Mouse (Mus musculus) left cerebral cortex, adult 2 months (tissue): ENCODE data around the gene Sun2. TPM values are rescaled to one million over a fixed set of nuclear protein-coding genes. Genes with fewer than 3 reads are reported as not detected.
A peak's percentile ranks its signal among the peaks of the same experiment; 100 is the strongest.

Source experiments
- DNase-seq, 2 experiments: peaks; one replicate each; pipeline ENCODE4 v3.0.0; 2021 to 2022; ENCODE audit warnings: low spot score in 2 of 2, mixed read lengths in 1 of 2; ENCODE audit errors: extremely low spot score in 1 of 2
- H3K27ac ChIP-seq: fragments of 200-600 bp; 2 replicates; pipeline ENCODE4 v1.8.1; 2022
- H3K4me3 ChIP-seq: fragments of 200-600 bp; 2 replicates; pipeline ENCODE4 v1.8.1; 2022
- CTCF ChIP-seq: fragments of 200-600 bp; IDR thresholded peaks from 2 replicates; pipeline ENCODE4 v1.8.1; 2022; ENCODE audit warnings: antibody characterized with exemption, mild to moderate bottlenecking, moderate library complexity
- intact Hi-C: fragments of 180-260 bp; cut with DNase I; formaldehyde crosslinking; loops from one replicate; pipeline ENCODE4 v1.15.1; 2025
- total RNA-seq, 2 experiments: library from RNA; stranded (reverse); gene quantifications; 2 replicates each; pipeline ENCODE4 v1.2.3; 2021

Sun2 gene
- total RNA-seq, 2 experiments from 2014 or later = 43.9 to 46.5 TPM

DNA sequence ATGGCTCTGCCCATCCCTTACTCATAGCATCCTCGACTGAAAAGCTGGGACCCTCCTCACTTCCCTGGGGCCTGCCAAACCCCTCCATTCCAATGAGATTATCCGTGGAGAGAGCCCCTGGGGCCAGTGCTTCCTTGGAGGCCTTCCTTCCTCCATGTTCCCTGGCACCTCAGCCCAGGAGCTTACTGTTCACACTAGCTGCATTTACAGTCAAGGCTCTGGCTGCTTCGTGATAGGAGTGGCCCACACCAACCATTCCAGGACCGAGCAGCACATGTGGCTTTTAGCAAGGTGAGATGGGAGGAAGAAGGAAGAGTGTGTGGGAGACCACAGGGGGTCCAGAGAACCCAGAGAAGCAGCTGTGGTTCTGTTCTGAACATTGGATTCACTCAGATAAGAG lies 11.5 kb upstream of the Sun2 start:
- intact Hi-C loops = loop anchor here (2.0 to 5.0 kb wide), 5 partner anchors 77 to 323 kb away; no protein-coding TSS in a partner anchor
- no peak for TF ChIP-seq CTCF
- no peak overlapping the region for H3K4me3 ChIP-seq
- DNase-seq = no peak
- peak overlapping the region; percentile 36; the same call in 1 of the 2 replicates for H3K27ac ChIP-seq

DNA sequence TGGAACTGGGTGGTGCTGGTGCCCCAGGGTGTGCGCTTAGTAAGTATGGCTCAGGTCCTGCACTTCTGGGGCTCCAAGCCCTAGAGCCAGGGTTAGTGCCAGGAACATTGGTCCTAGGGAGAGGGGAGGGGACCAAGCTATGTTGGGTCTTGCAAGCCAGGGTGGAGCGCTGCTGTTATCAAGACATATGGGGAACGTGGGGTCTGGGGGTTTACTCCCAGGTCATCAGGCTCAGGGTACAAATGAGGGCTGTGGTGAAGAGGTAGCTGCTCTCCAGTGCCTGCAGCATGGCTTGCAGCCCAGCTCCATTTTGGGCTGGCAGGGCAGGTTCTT lies 11.1 kb upstream of the Sun2 start:
- intact Hi-C loops = loop anchor here (2.0 to 5.0 kb wide), 5 partner anchors 77 to 324 kb away; no protein-coding TSS in a partner anchor
- Histone ChIP-seq H3K27ac (0 out of 2 replicates have a peak overlapping the region, but pooled peaks have one; percentile 36), H3K4me3 (no peak overlapping the region)
- no peak for TF ChIP-seq CTCF
- no peak for DNase-seq

DNA sequence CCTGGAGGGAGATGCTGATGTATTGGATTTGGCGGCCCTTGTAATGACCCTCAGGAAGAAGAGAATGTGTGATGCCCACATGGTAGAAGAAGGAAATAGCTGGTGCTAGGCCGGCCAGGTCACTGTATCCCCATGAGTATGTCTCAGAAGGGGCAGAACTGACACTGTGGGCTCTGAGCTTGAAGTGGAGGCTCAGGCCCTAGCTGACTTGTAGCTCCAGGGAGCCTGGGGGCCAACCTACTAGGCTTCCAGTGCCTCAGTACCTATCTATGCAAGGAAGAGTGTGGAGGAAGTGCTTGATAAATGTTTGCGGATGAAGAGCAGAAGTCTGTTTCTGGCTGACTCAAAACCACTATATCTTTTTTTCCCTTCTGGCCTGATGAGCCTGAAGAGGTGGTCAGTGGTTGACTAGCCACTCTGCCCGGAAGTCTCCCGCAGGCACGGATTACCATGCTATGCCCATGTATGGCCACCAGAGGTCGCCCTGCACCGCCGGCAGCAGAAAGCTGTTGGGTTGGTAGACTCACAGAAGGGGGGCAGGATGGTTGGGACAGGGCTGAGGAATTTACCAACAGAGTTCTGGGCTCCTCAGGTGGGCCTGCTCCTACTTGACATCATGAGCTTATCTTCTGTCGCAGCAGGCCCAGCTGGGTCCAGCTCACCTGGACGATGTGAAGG lies 10.5 kb upstream of the Sun2 start:
- intact Hi-C loops = loop anchor here (2.0 to 5.0 kb wide), 5 partner anchors 78 to 324 kb away; no protein-coding TSS in a partner anchor
- peak; percentile 100 for TF ChIP-seq CTCF
- H3K27ac ChIP-seq = no peak overlapping the region
- no peak overlapping the region for H3K4me3 ChIP-seq
- DNase-seq = peak; percentile 81 to 86

DNA sequence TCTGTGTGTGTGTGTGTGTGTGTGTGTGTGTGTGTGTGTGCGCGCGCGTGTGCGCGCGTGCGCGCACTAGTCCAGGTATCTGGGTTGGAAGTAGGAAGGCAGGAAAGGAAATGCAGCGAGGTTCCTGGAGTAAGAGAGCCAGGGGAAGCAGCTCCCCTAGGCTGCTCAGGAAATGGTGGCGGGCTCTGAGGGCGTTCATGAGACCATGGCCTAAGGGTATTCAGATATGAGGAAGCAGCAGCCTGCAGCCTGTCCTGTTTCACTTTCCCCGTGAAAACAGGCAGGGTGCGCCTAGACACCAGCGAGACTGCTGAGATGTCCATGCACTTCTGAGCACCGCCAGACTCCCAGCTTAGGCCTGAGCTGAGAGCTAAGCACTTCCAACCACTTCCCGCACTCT lies 9.4 kb upstream of the Sun2 start:
- H3K27ac ChIP-seq = no peak overlapping the region
- H3K4me3 ChIP-seq = no peak overlapping the region
- intact Hi-C loops = loop anchor here (2.0 to 5.0 kb wide), 5 partner anchors 79 to 326 kb away; no protein-coding TSS in a partner anchor
- no peak for DNase-seq
- TF ChIP-seq CTCF = no peak

DNA sequence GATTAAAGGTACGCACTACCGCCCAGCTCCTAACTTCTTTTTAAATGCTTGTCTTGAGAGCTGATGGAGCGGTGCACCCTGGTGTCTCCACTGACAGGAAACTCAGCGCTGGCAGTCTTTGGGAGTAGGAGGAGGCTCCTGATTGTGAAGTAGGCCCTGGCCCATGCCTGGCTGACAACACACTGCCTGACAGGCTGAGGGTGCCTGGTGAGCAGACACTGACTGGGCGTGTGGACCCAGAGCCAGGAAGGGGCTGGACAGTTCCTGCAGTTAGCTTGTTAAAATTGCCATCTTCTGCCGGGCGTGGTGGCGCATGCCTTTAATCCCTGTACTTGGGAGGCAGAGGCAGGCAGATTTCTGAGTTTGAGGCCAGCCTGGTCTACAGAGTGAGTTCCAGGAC lies 7.9 kb upstream of the Sun2 start:
- no peak for TF ChIP-seq CTCF
- Histone ChIP-seq H3K27ac (no peak overlapping the region), H3K4me3 (no peak overlapping the region)
- DNase-seq = no peak
- intact Hi-C loops = loop anchor here (5.0 kb wide), 4 partner anchors 132 to 327 kb away; no protein-coding TSS in a partner anchor

DNA sequence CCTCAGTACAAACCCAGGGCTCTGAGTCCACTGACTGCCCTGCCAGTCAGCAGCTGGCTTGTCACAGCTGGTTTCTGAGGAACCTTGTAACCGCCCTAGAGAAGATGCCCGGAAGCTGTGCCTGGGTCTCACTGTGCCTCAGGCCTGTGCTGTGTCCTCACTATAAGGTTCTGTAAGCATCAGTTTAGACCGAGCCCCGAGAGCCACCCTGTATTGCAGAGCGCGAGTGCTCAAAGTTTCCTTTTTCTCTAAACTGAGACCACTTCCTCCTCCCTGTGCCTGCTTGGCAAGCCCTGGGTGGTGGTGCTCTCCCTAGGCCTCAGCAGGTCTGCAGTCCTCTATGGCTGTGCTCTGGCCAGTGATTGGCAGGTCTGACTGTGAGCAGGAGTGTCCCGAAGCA lies 6.8 kb upstream of the Sun2 start:
- DNase-seq = no peak
- intact Hi-C loops = no loop called here
- Histone ChIP-seq H3K27ac (no peak overlapping the region), H3K4me3 (no peak overlapping the region)
- TF ChIP-seq CTCF = no peak

DNA sequence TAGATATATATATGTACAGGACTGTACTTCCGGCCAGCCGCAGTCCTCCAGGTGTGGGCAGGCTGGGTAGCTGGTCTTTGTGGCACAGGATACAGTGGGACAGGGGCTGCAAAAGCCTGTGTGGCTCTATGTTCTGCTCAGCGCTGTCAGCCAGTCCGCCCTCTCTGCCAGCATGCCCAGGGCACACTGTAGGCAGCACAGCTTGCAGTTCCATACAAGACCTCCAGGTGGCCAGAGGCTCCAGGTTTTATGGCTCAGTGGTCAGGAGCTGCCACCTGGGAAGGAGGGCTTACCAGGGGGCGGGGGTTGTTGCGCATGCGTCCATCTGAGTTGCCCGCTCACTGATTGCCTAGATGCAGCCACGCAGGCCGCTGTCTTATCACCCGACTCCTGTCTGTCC lies 5.7 kb upstream of the Sun2 start:
- DNase-seq = no peak
- intact Hi-C loops = no loop called here

DNA sequence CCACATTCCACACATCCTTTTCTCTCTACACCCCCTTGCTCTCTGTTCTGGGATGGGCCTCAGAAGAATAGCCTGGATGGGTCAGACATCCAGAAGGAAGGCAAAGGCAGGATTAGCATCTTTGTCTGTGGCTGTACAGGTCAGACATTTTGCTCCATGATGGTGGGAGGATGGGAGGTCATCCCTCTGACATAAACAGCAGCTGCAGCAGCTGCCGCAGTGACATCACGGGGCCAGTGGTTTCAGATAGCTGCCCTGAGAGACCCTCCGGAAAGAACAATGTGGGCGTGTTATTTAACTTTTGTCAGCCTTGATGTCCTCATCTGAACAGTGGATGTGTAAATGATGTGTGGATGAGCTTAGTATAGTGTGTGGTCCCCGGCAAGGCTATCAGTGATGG lies 3.5 kb upstream of the Sun2 start:
- intact Hi-C loops = no loop called here
- no peak for DNase-seq
- TF ChIP-seq CTCF = no peak
- no peak overlapping the region for H3K4me3 ChIP-seq
- H3K27ac ChIP-seq = no peak overlapping the region

More for the DNA sequence above, 5.7 kb upstream of the Sun2 start:
- no peak overlapping the region for H3K27ac ChIP-seq
- H3K4me3 ChIP-seq = no peak overlapping the region
- peak; percentile 47 for TF ChIP-seq CTCF

DNA sequence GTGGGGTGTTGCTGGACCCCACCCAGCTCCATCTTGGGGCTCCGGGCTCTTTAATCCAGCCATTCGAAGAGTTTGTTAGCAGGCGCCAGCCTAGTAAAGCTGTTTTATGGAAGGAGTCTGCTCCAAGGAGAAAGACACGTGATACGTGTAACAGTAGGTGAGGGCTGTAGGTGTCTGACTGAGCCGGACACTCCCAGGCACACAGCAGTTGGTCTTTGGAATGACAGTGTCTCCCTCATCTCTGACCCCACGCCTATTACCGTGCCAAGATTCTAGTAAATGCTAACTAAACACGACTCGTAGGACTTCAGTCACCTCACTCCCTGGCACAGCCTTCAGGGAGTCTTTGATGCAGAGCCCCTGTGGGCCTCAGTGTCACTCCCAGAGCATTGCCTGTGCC lies 3.0 kb upstream of the Sun2 start:
- no peak for TF ChIP-seq CTCF
- no peak overlapping the region for H3K27ac ChIP-seq
- DNase-seq = no peak
- intact Hi-C loops = no loop called here
- H3K4me3 ChIP-seq = no peak overlapping the region

DNA sequence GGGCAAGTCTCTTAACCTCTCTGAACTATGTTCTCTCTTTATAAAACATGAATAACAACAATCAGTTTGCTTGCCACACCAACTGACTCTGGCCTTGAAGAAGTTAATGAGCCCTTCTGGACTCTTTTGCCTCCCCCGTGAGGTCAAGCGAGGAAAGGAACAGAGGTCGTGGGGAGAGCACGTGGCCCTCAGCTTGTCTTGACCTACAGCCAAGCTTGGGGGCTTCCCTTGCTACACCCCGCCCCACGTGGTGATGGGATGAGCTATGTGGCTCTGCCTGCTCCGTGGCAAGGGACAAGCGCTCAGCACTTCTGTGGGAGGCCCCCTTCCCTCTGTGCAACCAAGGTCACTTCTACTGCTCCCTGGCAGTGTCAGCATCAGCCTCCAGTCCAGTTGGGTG lies 2.4 kb upstream of the Sun2 start:
- intact Hi-C loops = no loop called here
- Histone ChIP-seq H3K27ac (no peak overlapping the region), H3K4me3 (no peak overlapping the region)
- TF ChIP-seq CTCF = no peak
- DNase-seq = no peak

DNA sequence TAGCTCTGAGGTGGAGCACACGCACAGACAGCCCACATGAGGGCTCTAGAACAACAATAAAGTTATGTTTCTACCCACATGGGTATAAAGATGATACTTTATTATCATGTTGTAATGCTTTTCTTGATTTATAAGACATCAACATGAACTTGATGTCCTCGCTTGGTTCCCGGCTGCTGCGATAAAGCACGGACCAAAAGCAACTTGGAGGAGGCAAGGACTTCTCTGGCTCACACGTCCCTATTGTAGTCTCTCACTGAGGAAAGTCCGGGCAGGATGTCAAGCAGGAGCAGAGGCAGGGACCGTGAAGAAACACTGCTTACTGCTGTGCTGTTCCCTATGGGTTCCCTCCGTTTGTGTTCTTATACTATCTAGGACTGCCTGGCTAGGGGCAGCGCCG lies 1.7 kb upstream of the Sun2 start:
- Histone ChIP-seq H3K27ac (no peak overlapping the region), H3K4me3 (no peak overlapping the region)
- no peak for DNase-seq
- no peak for TF ChIP-seq CTCF
- intact Hi-C loops = no loop called here

DNA sequence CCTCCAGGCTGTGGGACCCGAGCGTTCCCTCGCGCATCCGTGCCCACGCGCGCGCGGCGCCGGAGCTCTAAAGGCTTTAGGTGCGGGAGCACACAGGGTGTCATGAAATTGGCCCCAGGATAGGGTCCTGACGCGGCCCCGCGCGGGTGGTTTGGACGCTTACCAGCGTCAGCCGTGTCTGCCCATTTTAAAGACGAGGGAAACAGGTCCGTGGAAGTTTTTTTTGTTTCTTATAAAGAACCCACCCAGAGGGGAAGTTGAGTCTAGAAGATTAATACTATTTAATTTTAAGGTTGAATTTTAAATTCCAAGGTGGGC lies 329 bp upstream of the Sun2 start:
- intact Hi-C loops = no loop called here
- DNase-seq = no peak
- TF ChIP-seq CTCF = no peak; the same call in 1 of the 2 replicates
- H3K27ac ChIP-seq = peak overlapping the region; percentile 88
- H3K4me3 ChIP-seq = peak overlapping the region; percentile 74

DNA sequence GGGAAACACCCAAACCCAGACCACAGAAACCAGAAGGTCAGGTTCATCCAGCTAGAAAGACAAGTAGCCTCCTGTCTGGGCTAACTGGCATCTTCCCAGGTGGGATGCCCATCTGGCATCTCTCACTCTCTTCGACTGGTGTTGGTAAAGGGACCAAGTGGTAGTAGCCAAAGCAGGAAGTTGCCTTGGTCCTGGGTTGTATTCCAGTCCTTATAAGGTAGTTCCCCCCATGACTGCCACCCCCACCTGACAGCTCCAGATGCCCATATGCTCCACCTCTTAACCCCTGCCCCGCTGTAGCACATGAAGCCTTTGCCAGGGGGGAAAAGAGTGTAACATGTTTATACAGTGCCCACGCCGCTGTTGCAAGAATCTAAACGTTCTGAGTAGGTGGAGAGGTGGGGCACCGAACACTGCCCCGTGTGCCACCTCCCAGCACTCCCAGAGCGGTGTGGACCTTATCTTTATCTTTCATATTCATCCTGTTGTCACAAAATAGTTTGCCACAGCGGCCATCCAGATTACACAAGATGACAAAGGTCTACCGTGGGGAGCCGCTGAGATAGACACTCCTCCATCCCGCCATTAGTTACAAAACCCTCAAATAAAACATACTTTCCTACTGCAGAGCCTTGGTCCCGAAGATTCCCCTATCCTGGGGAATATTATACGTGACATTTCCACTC lies 1.0 kb downstream of the Sun2 start:
- Histone ChIP-seq H3K4me3 (peak overlapping the region; percentile 74), H3K27ac (peak overlapping the region; percentile 88)
- intact Hi-C loops = no loop called here
- TF ChIP-seq CTCF = no peak
- DNase-seq = no peak
